Mouse (Mus musculus) kidney, adult 2 months (tissue): ENCODE results near the gene Plxnb1.
"Not testable (repeated sequence)": the region's sequence is repeated elsewhere in the genome, so short reads cannot be mapped to it uniquely, and the experiment has no call there.

Experiments
- CTCF ChIP-seq: fragments of 200-500 bp; conservative IDR thresholded peaks from 2 replicates; pipeline ENCODE4 v1.5.1; 2011; ENCODE audit warnings: low read depth, mild to moderate bottlenecking, control low read depth, low read length, moderate library complexity, mixed read lengths; ENCODE audit not compliant: insufficient read depth, insufficient read length
- POLR2A ChIP-seq: fragments of 200-500 bp; IDR thresholded peaks from one replicate; pipeline ENCODE4 v1.6.1; 2011; ENCODE audit warnings: low read depth, low read length, control low read depth

DNA sequence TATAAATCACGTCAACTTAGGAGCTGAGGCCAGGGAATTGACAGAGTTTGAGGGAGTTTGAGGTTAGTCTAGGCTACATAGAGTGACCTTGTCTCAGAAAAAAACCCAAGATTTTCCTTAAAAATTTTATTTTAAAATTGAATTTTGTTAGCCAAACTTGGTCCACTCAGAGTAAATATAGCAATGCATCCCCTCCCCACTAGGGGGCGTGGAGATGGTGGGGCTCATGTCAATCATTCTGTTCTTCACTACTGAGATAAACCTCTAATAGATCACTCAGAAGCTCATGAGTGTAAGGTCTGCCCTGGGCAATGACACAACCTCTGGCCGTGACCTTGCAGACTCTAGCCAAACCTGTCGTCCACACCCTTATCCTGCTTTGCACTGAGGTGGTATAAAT lies 45.2 kb downstream of the Plxnb1 start:
- peak; percentile 35 for TF ChIP-seq CTCF
- TF ChIP-seq POLR2A = not testable (repeated sequence)
